Mouse (Mus musculus) MEL (cell line): ENCODE measurements around the gene Hira.

ENCODE experiments used
- CHD1 ChIP-seq: IDR thresholded peaks from 2 replicates; pipeline ENCODE4 v1.6.1; 2012; ENCODE audit warnings: low read depth, mild to moderate bottlenecking, inconsistent platforms, low read length, improper control_type of control experiment
- CTCF ChIP-seq, 3 experiments: IDR thresholded peaks in 2 of 3; conservative IDR thresholded peaks in 1 of 3; 2 replicates each; pipeline ENCODE4 v1.5.1; 2011 to 2012; ENCODE audit warnings: low read length in 3 of 3, low read depth in 2 of 3, mild to moderate bottlenecking in 2 of 3, improper control_type of control experiment in 1 of 3, inconsistent platforms in 1 of 3, mixed read lengths in 1 of 3, moderate library complexity in 1 of 3; ENCODE audit not compliant: control insufficient read depth in 1 of 3, insufficient read depth in 1 of 3, poor library complexity in 1 of 3, severe bottlenecking in 1 of 3
- EP300 ChIP-seq, 2 experiments: IDR thresholded peaks; 2 replicates each; pipeline ENCODE4 v1.6.1; 2011; ENCODE audit warnings: improper control_type of control experiment in 2 of 2, low read length in 2 of 2, low read depth in 1 of 2, mild to moderate bottlenecking in 1 of 2
- GABPA ChIP-seq: IDR thresholded peaks from 2 replicates; pipeline ENCODE4 v1.6.1; 2012; ENCODE audit warnings: low read depth, mild to moderate bottlenecking, inconsistent platforms, low read length, improper control_type of control experiment, moderate library complexity

- TF ChIP-seq CHD1 (no peak), EP300 (IDR thresholded peaks at IDR 0.05; ENCODE audit: low read depth in 1 of 2, low read length in 2 of 2) (no peak), CTCF (IDR thresholded peaks at IDR 0.05 in 2 of 3, conservative IDR thresholded peaks at IDR 0.05 in 1 of 3; ENCODE audit: control insufficient read depth in 1 of 3, insufficient read depth in 1 of 3, low read depth in 2 of 3, low read length in 3 of 3, poor library complexity in 1 of 3, severe bottlenecking in 1 of 3) (no peak), GABPA (no peak)
These were observed 126.9 kb downstream of the Hira start for GRCm38 (mm10) chr16:19003757-19004156.
